Mouse (Mus musculus) heart, postnatal 14 days (tissue): ENCODE data around the gene Nap1l5. TPM values are rescaled to one million over a fixed set of nuclear protein-coding genes. Genes with fewer than 3 reads are reported as not detected.

Source experiments
- DNase-seq, 2 experiments: peaks; one replicate each; pipeline ENCODE4 v3.0.0; 2021 to 2022
- intact Hi-C: fragments of 180-260 bp; cut with DNase I; formaldehyde crosslinking; loops from one replicate; pipeline ENCODE4 v1.15.1; 2025
- total RNA-seq, 2 experiments: library from RNA; stranded (reverse); gene quantifications; 2 replicates each; pipeline ENCODE4 v1.2.3; 2021

Gene Nap1l5
- total RNA-seq, 2 experiments from 2014 or later, result 0.17 to 0.96 TPM

- DNase-seq, result no peak
- intact Hi-C loops, result no loop called here
Observed at GRCm38 (mm10) chr6:58855676-58856367, 51.1 kb downstream of the Nap1l5 start.

Other genes with a start within 250 kb of the Nap1l5 start
- 10 to 100 TPM; 77.2 to 78.4 TPM for gene Herc3, start 75.6 kb downstream of the Nap1l5 start, total RNA-seq
- 10 to 100 TPM; 17.3 to 22.0 TPM for gene Fam13a, start 117.5 kb upstream of the Nap1l5 start, total RNA-seq